Mouse (Mus musculus) left cerebral cortex, adult 6 months (tissue): ENCODE measurements around the gene Dcdc2c. TPM values are rescaled to one million over a fixed set of nuclear protein-coding genes. Genes with fewer than 3 reads are reported as not detected.

Experiments used
- long read RNA-seq, 2 experiments: library from polyadenylated mRNA; unstranded; transcript quantifications; one replicate each; pipeline ENCODE4 v2.0.0; 2019 to 2020
- polyA plus RNA-seq: library from polyadenylated mRNA; unstranded; fragments of <200 nt; fragmentation: Nextera tagmentation; gene quantifications from 2 replicates; pipeline ENCODE4 v1.2.3, GENCODE M21; 2021

The Dcdc2c gene
- not detected in 2 replicates for polyA plus RNA-seq
- long read RNA-seq, experiment 1: 0 reads
- long read RNA-seq, experiment 2: 0 reads

DNA sequence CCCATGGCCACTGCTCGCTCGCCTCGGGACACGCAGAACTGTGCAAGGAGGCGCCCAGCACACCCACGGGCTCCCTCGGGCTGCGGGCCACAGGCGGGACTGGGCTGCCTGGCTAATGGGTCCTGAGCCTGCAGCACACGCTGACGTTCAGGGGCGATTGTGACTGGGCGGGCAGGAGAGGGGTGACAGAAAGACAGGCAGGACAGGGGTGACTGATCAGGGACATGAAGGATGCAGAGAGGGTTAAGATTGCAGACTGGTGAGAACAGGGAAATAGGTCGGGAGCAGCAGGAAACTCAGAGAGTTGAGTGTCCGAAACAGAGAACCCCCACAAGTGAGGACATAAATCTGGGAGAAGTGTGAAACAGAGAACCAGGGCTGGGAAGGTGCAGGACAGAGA, at the start of gene Dcdc2c:
Gene Dcdc2c, minus strand, starts transcription at position 101 of the 400 bp plus-strand sequence.

DNA sequence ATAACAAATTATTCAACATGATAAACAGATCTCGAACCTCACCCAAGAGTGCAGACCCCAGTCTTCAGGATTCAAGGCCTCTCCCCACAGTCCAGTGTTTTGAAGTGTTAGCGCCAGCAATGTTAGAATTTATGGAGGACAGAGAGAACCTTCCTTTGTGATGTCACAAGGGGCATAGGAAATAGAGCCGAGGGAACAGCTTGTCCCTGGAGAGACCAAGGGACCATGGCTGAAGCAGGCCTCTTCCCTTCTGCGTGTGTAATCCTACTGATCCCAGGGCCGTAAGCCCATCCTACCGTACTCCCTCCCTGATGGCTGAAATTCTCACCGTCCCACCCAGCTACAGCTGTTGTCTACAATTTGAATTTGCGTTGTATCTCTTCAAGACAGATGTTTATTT, 30.2 kb upstream of the Dcdc2c start, which contains the start of gene Allc:
Gene Allc, minus strand, starts transcription at position 101 of the 400 bp plus-strand sequence.

Other genes with a start within 250 kb of the Dcdc2c start
- gene Allc, start 30.1 kb upstream of the Dcdc2c start, polyA plus RNA-seq: 0.38 TPM in 2 replicates
- 0.38 and 0.71 TPM in 2 replicates for gene Colec11, start 71.0 kb upstream of the Dcdc2c start, polyA plus RNA-seq
- 1,337 and 1,371 TPM in 2 replicates for gene Rps7, start 83.6 kb upstream of the Dcdc2c start, polyA plus RNA-seq
- 13.9 and 14.8 TPM in 2 replicates for gene Rnaseh1, start 97.2 kb upstream of the Dcdc2c start, polyA plus RNA-seq
- 64.1 and 68.4 TPM in 2 replicates for gene Adi1, start 122.8 kb upstream of the Dcdc2c start, polyA plus RNA-seq
- gene Trappc12, start 198.1 kb upstream of the Dcdc2c start, polyA plus RNA-seq: 30.1 and 36.0 TPM in 2 replicates
- 62.7 and 82.5 TPM in 2 replicates for gene Eipr1, start 199.4 kb upstream of the Dcdc2c start, polyA plus RNA-seq